Mouse (Mus musculus) ES-E14 (cell line): ENCODE measurements at regions not wholly inside any gene's neighbourhood (a gene's known extent, or its start where the extent isn't known, plus 50 kb on each side); places are given as distances from the start of the nearest gene placed in this dataset.

Experiments
- CHD2 ChIP-seq: IDR thresholded peaks from 2 replicates; pipeline ENCODE4 v1.6.1; 2014; ENCODE audit warnings: mild to moderate bottlenecking, low read depth, low read length, inconsistent platforms
- MAFK ChIP-seq: IDR thresholded peaks from 2 replicates; pipeline ENCODE4 v1.6.1; 2014; ENCODE audit warnings: mild to moderate bottlenecking, low read depth, low read length, inconsistent platforms; ENCODE audit not compliant: insufficient read depth
- ZNF384 ChIP-seq: IDR thresholded peaks from 2 replicates; pipeline ENCODE4 v1.6.1; 2012; ENCODE audit warnings: low read depth, low read length, inconsistent platforms

- TF ChIP-seq MAFK (no peak), CHD2 (no peak), ZNF384 (no peak)
Measured at GRCm38 (mm10) chr16:30677896-30678707, 78.6 kb downstream of the Fam43a start.
